Mouse (Mus musculus) cortical plate, adult 2 months (tissue): ENCODE data around the gene Ccnq. TPM values are rescaled to one million over a fixed set of nuclear protein-coding genes. Genes with fewer than 3 reads are reported as not detected.
A peak's percentile ranks its signal among the peaks of the same experiment; 100 is the strongest.

Experiments used
- H3K27ac ChIP-seq: fragments of 200-500 bp; 2 replicates; pipeline ENCODE4 v1.5.1; 2012; ENCODE audit warnings: low read length, control low read depth, inconsistent platforms; ENCODE audit not compliant: insufficient read depth
- H3K4me1 ChIP-seq: fragments of 200-500 bp; 2 replicates; pipeline ENCODE4 v1.6.1; 2011; ENCODE audit warnings: low read length; ENCODE audit not compliant: control insufficient read depth, insufficient read depth
- H3K4me3 ChIP-seq: fragments of 200-500 bp; 2 replicates; pipeline ENCODE4 v1.5.1; 2011; ENCODE audit warnings: mild to moderate bottlenecking, low read length, control low read depth; ENCODE audit not compliant: insufficient read depth
- CTCF ChIP-seq: fragments of 200-500 bp; IDR thresholded peaks from 2 replicates; pipeline ENCODE4 v1.5.1; 2011; ENCODE audit warnings: mild to moderate bottlenecking, control low read depth, low read length; ENCODE audit not compliant: insufficient read depth; ENCODE audit errors: extremely low read depth
- POLR2A ChIP-seq: fragments of 200-500 bp; IDR thresholded peaks from 2 replicates; pipeline ENCODE4 v1.6.1; 2011; ENCODE audit warnings: mild to moderate bottlenecking, low read length, control low read depth; ENCODE audit not compliant: insufficient read depth; ENCODE audit errors: extremely low read depth
- polyA plus RNA-seq: library from polyadenylated mRNA; depleted of rRNA; stranded (reverse); fragments of >200 nt; gene quantifications from 2 replicates; pipeline ENCODE4 v1.2.3, GENCODE M21; 2012; rRNA removed

The Ccnq gene
- polyA plus RNA-seq, result 27.6 and 31.7 TPM in 2 replicates

DNA sequence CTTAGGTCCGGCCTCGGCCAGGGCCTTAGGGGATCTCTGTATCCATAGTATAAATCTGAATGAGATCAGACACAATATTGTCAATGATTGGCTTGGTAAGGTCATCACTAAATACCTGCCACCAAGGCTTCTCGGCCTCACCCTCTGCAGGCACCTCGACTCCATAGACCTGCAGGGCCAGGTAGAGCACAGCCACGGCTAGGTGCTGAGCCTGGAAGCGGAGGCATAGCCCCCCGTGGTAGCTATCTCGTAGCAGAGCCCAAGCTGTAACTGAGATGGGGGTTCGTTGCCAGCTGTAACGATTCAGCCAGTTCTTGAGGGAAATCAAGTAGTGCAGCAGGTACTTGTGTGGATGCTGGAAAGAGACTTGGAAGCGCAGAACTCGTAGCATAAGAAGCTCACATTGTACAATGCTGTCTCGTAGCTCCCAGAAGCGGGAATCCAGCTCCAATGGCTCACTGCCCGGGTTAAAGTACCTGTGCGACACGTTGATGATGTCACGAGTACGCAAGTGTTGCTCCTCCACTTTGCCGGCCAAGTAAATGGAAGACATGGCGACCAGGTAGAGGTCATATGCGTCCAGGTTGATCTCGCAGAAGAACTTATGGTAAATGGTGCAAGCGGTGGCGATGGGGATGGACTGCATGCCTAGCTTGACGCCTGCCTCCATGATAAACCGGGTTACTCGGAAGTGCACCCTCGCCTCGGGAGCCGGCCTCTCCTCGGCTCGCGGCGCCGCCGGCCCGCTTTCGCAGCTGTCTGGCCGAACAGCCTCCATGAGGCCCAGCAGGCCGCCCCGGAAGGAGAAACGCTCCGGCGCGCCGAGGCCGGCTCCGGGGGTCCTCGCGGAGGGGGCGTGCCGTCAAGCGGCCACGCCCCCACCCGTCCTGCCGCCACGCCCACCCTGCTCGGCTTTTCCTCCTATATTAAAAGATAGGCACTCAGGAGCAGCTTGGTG is at the start of gene Ccnq:
Gene Ccnq (minus strand): TSS at position 845 of the 958 bp plus-strand sequence.
- H3K4me1 ChIP-seq, result peaks cover 2% of the 10 kb centered on the region; the same call in 1 of the 2 replicates
- TF ChIP-seq POLR2A (peak; percentile 43; the same call in 1 of the 2 replicates), CTCF (no peak)
- H3K27ac ChIP-seq, result peak within 1 kb of the TSS; percentile 51; the same call in 1 of the 2 replicates

DNA sequence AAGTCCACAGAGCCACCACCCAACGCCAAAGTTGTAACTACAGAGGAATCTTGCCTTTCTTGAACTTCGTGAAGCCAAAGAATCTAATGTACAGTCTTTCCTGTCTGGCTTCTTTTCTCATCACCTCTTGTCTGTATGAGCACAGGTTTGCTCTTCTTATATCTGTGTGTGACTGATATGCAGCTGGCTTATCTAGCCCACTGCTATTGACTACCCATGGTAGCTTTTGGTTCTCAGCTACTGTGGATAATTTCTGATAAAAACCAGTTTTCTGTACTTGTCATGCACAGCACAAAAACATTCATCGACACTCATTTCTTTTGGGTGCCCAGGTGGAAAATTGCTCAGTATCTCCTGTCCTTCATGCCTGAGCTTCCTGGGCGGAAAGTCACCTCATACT is 49.6 kb upstream of the Ccnq start:
- H3K27ac ChIP-seq, result no peak overlapping the region
- no peak overlapping the region for H3K4me3 ChIP-seq
- H3K4me1 ChIP-seq, result peaks cover 6% of the 10 kb centered on the region
- TF ChIP-seq POLR2A, result no peak
- no peak for TF ChIP-seq CTCF

More for the DNA sequence above, at the start of gene Ccnq:
- peak within 1 kb of the TSS; percentile 62 for H3K4me3 ChIP-seq

- H3K4me1 ChIP-seq, result peaks cover 8% of the 10 kb centered on the region; the same call in 1 of the 2 replicates
- TF ChIP-seq POLR2A (no peak), CTCF (no peak)
- no peak overlapping the region for H3K4me3 ChIP-seq
- H3K27ac ChIP-seq, result no peak overlapping the region
Measured at GRCm38 (mm10) chr11:78796072-78796729, 44.7 kb upstream of the Ccnq start.

- Histone ChIP-seq H3K4me3 (no peak overlapping the region), H3K4me1 (peaks cover 8% of the 10 kb centered on the region; the same call in 1 of the 2 replicates), H3K27ac (peak overlapping the region; percentile 80)
- TF ChIP-seq CTCF (no peak), POLR2A (no peak)
Measured at GRCm38 (mm10) chr11:78793116-78793515, 41.6 kb upstream of the Ccnq start.

GRCm38 (mm10) chr11:78792465-78792864 is 40.9 kb upstream of the Ccnq start:
- Histone ChIP-seq H3K4me1 (peaks cover 8% of the 10 kb centered on the region; the same call in 1 of the 2 replicates), H3K27ac (peak overlapping the region; percentile 80), H3K4me3 (no peak overlapping the region)
- TF ChIP-seq POLR2A (no peak), CTCF (no peak)

DNA sequence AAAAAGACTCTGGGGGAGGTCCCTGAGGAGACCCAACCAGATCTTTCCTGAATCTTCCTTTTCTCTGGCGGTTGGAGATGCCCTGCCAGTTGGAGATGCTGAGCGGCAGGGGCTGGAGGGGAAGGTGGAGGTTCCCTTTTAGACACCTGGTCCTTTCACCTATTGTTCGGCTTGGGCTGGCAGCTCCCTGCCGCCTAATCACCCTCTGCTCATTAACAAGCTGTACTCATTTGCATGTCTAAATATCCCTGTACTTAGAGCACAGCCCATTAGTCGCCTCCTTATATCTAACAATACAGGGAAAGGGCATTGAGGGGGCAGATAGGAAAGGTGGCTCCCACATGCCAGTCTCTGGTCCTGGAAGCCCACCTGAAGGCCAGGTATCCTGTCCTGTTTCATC is 40.5 kb upstream of the Ccnq start:
- H3K27ac ChIP-seq, result peak overlapping the region; percentile 37
- TF ChIP-seq CTCF, result no peak
- TF ChIP-seq POLR2A, result no peak
- H3K4me3 ChIP-seq, result no peak overlapping the region

DNA sequence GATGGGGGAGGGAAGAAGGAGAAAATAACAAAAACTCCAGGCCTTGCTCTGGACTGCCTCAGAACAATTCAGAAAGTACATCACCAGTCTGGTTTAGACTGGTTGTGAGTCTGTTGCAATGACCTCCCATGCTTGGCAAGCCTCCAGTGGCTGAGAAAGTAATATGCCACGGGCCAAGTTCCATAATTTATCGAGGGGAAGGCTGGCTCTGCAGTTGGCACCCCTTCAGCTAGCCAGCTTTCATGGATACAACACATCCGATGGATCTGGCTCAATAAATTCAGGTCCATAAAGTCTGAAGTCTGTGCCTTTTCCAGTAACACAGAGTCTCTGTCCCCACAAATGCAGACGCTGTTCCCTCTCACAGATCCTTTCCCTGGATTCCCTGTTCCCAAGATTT is 40.1 kb upstream of the Ccnq start:
- TF ChIP-seq POLR2A, result no peak
- Histone ChIP-seq H3K4me3 (no peak overlapping the region), H3K4me1 (peaks cover 8% of the 10 kb centered on the region; the same call in 1 of the 2 replicates), H3K27ac (peak overlapping the region; percentile 37)

More for the DNA sequence above, 40.5 kb upstream of the Ccnq start:
- H3K4me1 ChIP-seq, result peaks cover 8% of the 10 kb centered on the region; the same call in 1 of the 2 replicates

DNA sequence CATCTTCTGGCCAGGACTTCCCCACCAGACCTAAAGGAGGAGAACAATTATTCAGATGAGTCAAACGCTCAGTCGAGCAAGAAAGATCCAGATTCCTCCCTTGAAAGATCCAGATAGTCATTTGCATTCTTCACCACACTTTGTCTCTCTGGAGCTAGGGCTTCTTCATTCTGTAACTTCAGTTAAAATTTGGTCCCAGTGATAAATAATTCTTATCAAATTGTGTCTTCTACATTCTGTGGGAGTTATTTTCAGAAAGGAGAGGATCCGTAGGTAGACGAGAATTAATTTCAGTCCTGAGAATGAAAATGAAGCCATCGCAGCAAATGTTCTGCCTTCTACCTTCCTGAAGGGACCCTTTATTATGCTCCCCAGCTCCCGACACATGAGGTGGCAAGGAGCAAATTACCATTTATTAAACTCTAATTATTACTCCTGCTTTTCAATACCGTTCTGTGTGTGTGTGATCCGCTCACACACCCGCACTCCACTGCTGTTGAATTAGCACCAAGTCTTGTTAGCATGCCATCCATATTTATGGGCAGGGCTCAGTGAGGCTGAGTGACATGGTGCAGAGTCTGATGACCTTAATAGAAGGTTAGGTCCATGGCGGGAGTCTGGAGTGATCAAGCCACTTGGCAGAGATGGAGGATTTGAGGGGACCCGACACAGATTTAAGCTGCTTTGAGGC is 38.0 kb upstream of the Ccnq start:
- Histone ChIP-seq H3K27ac (no peak overlapping the region), H3K4me1 (peaks cover 10% of the 10 kb centered on the region), H3K4me3 (no peak overlapping the region)
- TF ChIP-seq CTCF, result no peak
- TF ChIP-seq POLR2A, result no peak

- H3K27ac ChIP-seq, result no peak overlapping the region
- no peak overlapping the region for H3K4me3 ChIP-seq
- peaks cover 2% of the 10 kb centered on the region; the same call in 1 of the 2 replicates for H3K4me1 ChIP-seq
- TF ChIP-seq POLR2A, result no peak
- no peak for TF ChIP-seq CTCF
Measured at GRCm38 (mm10) chr11:78786013-78786431, 34.5 kb upstream of the Ccnq start.
